Mouse (Mus musculus): ENCODE measurements around the gene Trmt61a. TPM values are rescaled to one million over a fixed set of nuclear protein-coding genes. Genes with fewer than 3 reads are reported as not detected.

Gene Trmt61a
- polyA plus RNA-seq, 1 experiment from 2014 or later = 14.6 TPM

- Histone ChIP-seq H3K27ac (no peak overlapping the region), H3K9ac (no peak overlapping the region), H3K27me3 (replicated peaks) (no peaks in the 10 kb centered on the region), H3K9me3 (no peaks in the 10 kb centered on the region), H3K36me3 (peaks cover under 1% of the 10 kb centered on the region; the same call in 1 of the 2 replicates), H3K4me3 (replicated peaks) (no peak overlapping the region), H3K4me1 (no peaks in the 10 kb centered on the region), H3K4me2 (no peak overlapping the region)
- 64% methylated on average over 6 of the region's 6 CpGs for WGBS
- peak; percentile 59 for ATAC-seq (ENCODE audit: insufficient read depth, low FRiP score, low read depth)
These were observed 46.9 kb downstream of the Trmt61a start for GRCm38 (mm10) chr12:111724638-111725337.

GRCm38 (mm10) chr12:111725338-111726121 lies 47.6 kb downstream of the Trmt61a start:
- no peaks in the 10 kb centered on the region for H3K4me1 ChIP-seq
- H3K9me3 ChIP-seq = no peaks in the 10 kb centered on the region
- no peak overlapping the region for H3K9ac ChIP-seq
- no peak overlapping the region for H3K4me3 ChIP-seq (replicated peaks)
- 74% methylated on average over 12 of the region's 12 CpGs for WGBS
- H3K36me3 ChIP-seq = peaks cover 3% of the 10 kb centered on the region; the same call in 1 of the 2 replicates
- H3K27ac ChIP-seq = no peak overlapping the region
- ATAC-seq (ENCODE audit: insufficient read depth, low FRiP score, low read depth) = peak; percentile 15; the same call in 1 of the 2 replicates
- H3K27me3 ChIP-seq (replicated peaks) = no peaks in the 10 kb centered on the region
- H3K4me2 ChIP-seq = no peak overlapping the region

GRCm38 (mm10) chr12:111726122-111726463 lies 48.2 kb downstream of the Trmt61a start:
- Histone ChIP-seq H3K27ac (no peak overlapping the region), H3K4me2 (no peak overlapping the region), H3K9me3 (no peaks in the 10 kb centered on the region), H3K27me3 (replicated peaks) (no peaks in the 10 kb centered on the region), H3K36me3 (peaks cover 3% of the 10 kb centered on the region; the same call in 1 of the 2 replicates), H3K9ac (no peak overlapping the region), H3K4me1 (no peaks in the 10 kb centered on the region), H3K4me3 (replicated peaks) (no peak overlapping the region)
- peak; percentile 36; the same call in 1 of the 2 replicates for ATAC-seq (ENCODE audit: insufficient read depth, low FRiP score, low read depth)
- WGBS = 55% methylated on average over 4 of the region's 4 CpGs

- H3K4me2 ChIP-seq = no peak overlapping the region
- H3K4me1 ChIP-seq = no peaks in the 10 kb centered on the region
- no peaks in the 10 kb centered on the region for H3K27me3 ChIP-seq (replicated peaks)
- no peak for ATAC-seq (ENCODE audit: insufficient read depth, low FRiP score, low read depth)
- H3K9me3 ChIP-seq = no peaks in the 10 kb centered on the region
- no peak overlapping the region for H3K9ac ChIP-seq
- H3K4me3 ChIP-seq (replicated peaks) = no peak overlapping the region
- no peak overlapping the region for H3K27ac ChIP-seq
- 64% methylated on average over 1 of the region's 1 CpGs for WGBS
- peaks cover 3% of the 10 kb centered on the region; the same call in 1 of the 2 replicates for H3K36me3 ChIP-seq
These were observed 50.1 kb downstream of the Trmt61a start for GRCm38 (mm10) chr12:111727956-111728355.

GRCm38 (mm10) chr12:111731822-111732807 lies 54.2 kb downstream of the Trmt61a start:
- Histone ChIP-seq H3K27ac (no peak overlapping the region), H3K4me2 (peak overlapping the region; percentile 44; the same call in 1 of the 2 replicates), H3K27me3 (replicated peaks) (no peaks in the 10 kb centered on the region), H3K4me1 (no peaks in the 10 kb centered on the region), H3K36me3 (peaks cover 3% of the 10 kb centered on the region; the same call in 1 of the 2 replicates), H3K9ac (no peak overlapping the region), H3K9me3 (no peaks in the 10 kb centered on the region), H3K4me3 (replicated peaks) (no peak overlapping the region)
- peak; percentile 83 for ATAC-seq (ENCODE audit: insufficient read depth, low FRiP score, low read depth)
- 30% methylated on average over 30 of the region's 30 CpGs for WGBS

- no peak for ATAC-seq (ENCODE audit: insufficient read depth, low FRiP score, low read depth)
- no peak overlapping the region for H3K4me3 ChIP-seq (replicated peaks)
- H3K9me3 ChIP-seq = no peaks in the 10 kb centered on the region
- whole genome bisulfite sequencing = 56% methylated on average over 5 of the region's 5 CpGs
- no peak overlapping the region for H3K9ac ChIP-seq
- H3K36me3 ChIP-seq = peaks cover 3% of the 10 kb centered on the region; the same call in 1 of the 2 replicates
- H3K4me1 ChIP-seq = no peaks in the 10 kb centered on the region
- H3K27me3 ChIP-seq (replicated peaks) = no peaks in the 10 kb centered on the region
- no peak overlapping the region for H3K4me2 ChIP-seq
- H3K27ac ChIP-seq = no peak overlapping the region
These were observed 55.0 kb downstream of the Trmt61a start for GRCm38 (mm10) chr12:111732921-111733320.

Other genes starting within 250 kb of the Trmt61a start
- 8.5 and 13.5 TPM in 2 replicates for gene Tnfaip2, start 235.6 kb upstream of the Trmt61a start, polyA plus RNA-seq (2015; fragmentation: Nextera tagmentation; extraction: Ambion mirVana)
- 25.4 and 30.3 TPM in 2 replicates for gene Gm266, start 192.3 kb upstream of the Trmt61a start, polyA plus RNA-seq (2015; fragmentation: Nextera tagmentation; extraction: Ambion mirVana)
- gene Eif5, start 140.1 kb upstream of the Trmt61a start, polyA plus RNA-seq (2015; fragmentation: Nextera tagmentation; extraction: Ambion mirVana) = 575 TPM in 2 replicates
- gene Mark3, start 103.6 kb upstream of the Trmt61a start, polyA plus RNA-seq (2015; fragmentation: Nextera tagmentation; extraction: Ambion mirVana) = 33.9 and 34.9 TPM in 2 replicates
- 607 and 634 TPM in 2 replicates for gene Ckb, start 5.8 kb upstream of the Trmt61a start, polyA plus RNA-seq (2015; fragmentation: Nextera tagmentation; extraction: Ambion mirVana)
- 49.5 and 50.9 TPM in 2 replicates for gene Bag5, start 35.2 kb downstream of the Trmt61a start, polyA plus RNA-seq (2015; fragmentation: Nextera tagmentation; extraction: Ambion mirVana)
- 46.4 and 51.3 TPM in 2 replicates for gene Apopt1, start 35.2 kb downstream of the Trmt61a start, polyA plus RNA-seq (2015; fragmentation: Nextera tagmentation; extraction: Ambion mirVana)
- gene Klc1, start 80.7 kb downstream of the Trmt61a start, polyA plus RNA-seq (2015; fragmentation: Nextera tagmentation; extraction: Ambion mirVana) = 97.8 and 113 TPM in 2 replicates
- gene Xrcc3, start 135.8 kb downstream of the Trmt61a start, polyA plus RNA-seq (2015; fragmentation: Nextera tagmentation; extraction: Ambion mirVana) = 7.2 and 8.5 TPM in 2 replicates
- gene Zfyve21, start 136.1 kb downstream of the Trmt61a start, polyA plus RNA-seq (2015; fragmentation: Nextera tagmentation; extraction: Ambion mirVana) = 134 and 140 TPM in 2 replicates
- gene Ppp1r13b, start 230.0 kb downstream of the Trmt61a start, polyA plus RNA-seq (2015; fragmentation: Nextera tagmentation; extraction: Ambion mirVana) = 22.8 and 22.9 TPM in 2 replicates